ENCODE assay signal across 8 mouse cellular contexts in genomic region chr11:70776830-70777571, GRCm38 (mm10). TPM values are rescaled to one million over a fixed set of nuclear protein-coding genes. Genes with fewer than 3 reads are reported as not detected.
DNase-seq lines count a peak whose midpoint lies in the region; ATAC-seq and TF ChIP-seq lines count a peak whose summit lies in the region.

No protein-coding gene starts in this region.

- H3K4me1 ChIP-seq in embryonic facial prominence, embryonic 11.5 days (ENCODE audit: control insufficient read depth, insufficient read depth, low read length), result no peaks in the 10 kb centered on the region
- H3K4me1 ChIP-seq in limb, embryonic 14.5 days (ENCODE audit: control insufficient read depth, insufficient read depth, low read length), result no peaks in the 10 kb centered on the region

- H3K27ac ChIP-seq in embryonic facial prominence, embryonic 11.5 days (replicated peaks; ENCODE audit: low read depth, low read length), result no peak overlapping the region
- H3K27ac ChIP-seq in limb, embryonic 14.5 days (replicated peaks; ENCODE audit: low read depth, low read length), result no peak overlapping the region

- H3K4me3 ChIP-seq in embryonic facial prominence, embryonic 11.5 days (ENCODE audit: low read depth, low read length), result no peak overlapping the region
- H3K4me3 ChIP-seq in limb, embryonic 14.5 days (replicated peaks; ENCODE audit: low read length), result no peak overlapping the region

- peak; percentile 73 for DNase-seq in 3T3-L1 (ENCODE audit: low read depth, low spot score)
- DNase-seq in adrenal gland, adult 2 months, result peak; percentile 78
- peak; percentile 79 for DNase-seq in embryonic facial prominence, embryonic 11.5 days (ENCODE audit: low spot score)
- peak; percentile 71 to 74 for DNase-seq in heart, adult 18-20 months
- DNase-seq in kidney, adult 18-20 months, result peak; percentile 67
- DNase-seq in limb, embryonic 14.5 days (ENCODE audit: low spot score), result peak; percentile 58
- peak; percentile 69 to 84 for DNase-seq in spleen, postnatal 4 days (ENCODE audit: low spot score in 2 of 2)

- no peaks in the 10 kb centered on the region; the same call in 1 of the 2 replicates for H3K36me3 ChIP-seq in embryonic facial prominence, embryonic 11.5 days (replicated peaks; ENCODE audit: control insufficient read depth, insufficient read depth, low read depth, low read length)
- peaks cover 10% of the 10 kb centered on the region for H3K36me3 ChIP-seq in limb, embryonic 14.5 days (ENCODE audit: control insufficient read depth, insufficient read depth, low read length)

- no peak overlapping the region for H3K9ac ChIP-seq in embryonic facial prominence, embryonic 11.5 days (replicated peaks; ENCODE audit: low read length)
- no peak overlapping the region for H3K9ac ChIP-seq in limb, embryonic 14.5 days (ENCODE audit: low read depth, low read length, severe bottlenecking)

- no peak overlapping the region for H3K4me2 ChIP-seq in embryonic facial prominence, embryonic 11.5 days (ENCODE audit: low read depth, low read length)
- no peak overlapping the region for H3K4me2 ChIP-seq in limb, embryonic 14.5 days (replicated peaks; ENCODE audit: low read depth, low read length, severe bottlenecking)

- WGBS in embryonic facial prominence, embryonic 11.5 days, result 28% methylated on average over 17 of the region's 17 CpGs
- WGBS in limb, embryonic 14.5 days, result 27% methylated on average over 17 of the region's 17 CpGs

- TF ChIP-seq POLR2A in limb, embryonic 14.5 days (IDR thresholded peaks at IDR 0.05; ENCODE audit: borderline replicate concordance, extremely low read depth, insufficient read depth, insufficient read length), result no peak

- peak; percentile 72 for ATAC-seq in embryonic facial prominence, embryonic 11.5 days (replicated peaks; ENCODE audit: insufficient number of reproducible peaks, low FRiP score, low TSS enrichment, low read depth)
- ATAC-seq in limb, embryonic 14.5 days (ENCODE audit: low FRiP score, low read depth), result peak; percentile 83
- peak; percentile 93 for ATAC-seq in monocyte, adult 5-6 weeks (replicated peaks; ENCODE audit: insufficient number of reproducible peaks, low FRiP score, low TSS enrichment, poor library complexity, severe bottlenecking)

- H3K27me3 ChIP-seq in embryonic facial prominence, embryonic 11.5 days (ENCODE audit: control insufficient read depth, insufficient read depth, low read length), result no peaks in the 10 kb centered on the region
- no peaks in the 10 kb centered on the region for H3K27me3 ChIP-seq in limb, embryonic 14.5 days (ENCODE audit: control insufficient read depth, insufficient read depth, low read length)

- H3K9me3 ChIP-seq in embryonic facial prominence, embryonic 11.5 days (replicated peaks; ENCODE audit: control insufficient read depth, low read length), result no peaks in the 10 kb centered on the region
- no peaks in the 10 kb centered on the region for H3K9me3 ChIP-seq in limb, embryonic 14.5 days (ENCODE audit: control insufficient read depth, low read length)

RNA-seq across cellular contexts. Expression of gene Zfp3, which starts 13.0 kb away (rescaled TPM):
- 10 to 100 TPM in 1 of 2 experiments, 1 to 10 TPM in 1; 8.0 to 12.6 TPM for total RNA-seq in adrenal gland, adult 2 months (2021)
- polyA plus RNA-seq in adrenal gland, adult 2 months (2012; rRNA removed), result 1.5 and 2.0 TPM in 2 replicates
- polyA plus RNA-seq in embryonic facial prominence, embryonic 11.5 days (2014; fragmentation: Nextera tagmentation; extraction: Ambion mirVana), result 6.7 and 7.3 TPM in 2 replicates
- total RNA-seq in heart, adult 18-20 months (2021), result 1 to 10 TPM; 7.5 to 7.7 TPM
- polyA plus RNA-seq in limb, embryonic 14.5 days (2012; rRNA removed), result 2.5 and 4.4 TPM in 2 replicates
- polyA plus RNA-seq in limb, embryonic 14.5 days (2014; fragmentation: Nextera tagmentation; extraction: Ambion mirVana), result 5.9 and 7.3 TPM in 2 replicates
- total RNA-seq in monocyte, adult 5-6 weeks (2017), result 2.1 to 6.5 TPM (median 2.1 TPM) in 3 replicates

RNA-seq across cellular contexts. Expression of gene Scimp, which starts 35.4 kb away (rescaled TPM):
- 1 to 10 TPM in 1 of 2 experiments, under 1 TPM in 1; 0.81 to 3.5 TPM for total RNA-seq in adrenal gland, adult 2 months (2021)
- polyA plus RNA-seq in adrenal gland, adult 2 months (2012; rRNA removed), result 1.2 and 1.3 TPM in 2 replicates
- polyA plus RNA-seq in embryonic facial prominence, embryonic 11.5 days (2014; fragmentation: Nextera tagmentation; extraction: Ambion mirVana), result not detected in 2 replicates
- total RNA-seq in heart, adult 18-20 months (2021), result 1 to 10 TPM in 1 of 2 experiments, under 1 TPM in 1; 0.42 to 1.1 TPM
- 0.05 and 0.13 TPM in 2 replicates for polyA plus RNA-seq in limb, embryonic 14.5 days (2012; rRNA removed)
- polyA plus RNA-seq in limb, embryonic 14.5 days (2014; fragmentation: Nextera tagmentation; extraction: Ambion mirVana), result 0.40 and 0.62 TPM in 2 replicates
- 13.5 to 64.4 TPM (median 25.6 TPM) in 3 replicates for total RNA-seq in monocyte, adult 5-6 weeks (2017)
